Mouse (Mus musculus) brain, embryonic 14.5 days (tissue): ENCODE results near the gene Sept12.

Source experiments
- CTCF ChIP-seq: fragments of 200-500 bp; IDR thresholded peaks from 2 replicates; pipeline ENCODE4 v1.5.1; 2012; ENCODE audit warnings: inconsistent platforms, mild to moderate bottlenecking, moderate library complexity, borderline replicate concordance; ENCODE audit not compliant: insufficient read depth, insufficient read length; ENCODE audit errors: extremely low read depth
- POLR2A ChIP-seq: fragments of 200-500 bp; IDR thresholded peaks from 2 replicates; pipeline ENCODE4 v1.6.1; 2012; ENCODE audit warnings: mild to moderate bottlenecking, inconsistent platforms, borderline replicate concordance; ENCODE audit not compliant: poor library complexity, insufficient read depth, insufficient read length, severe bottlenecking; ENCODE audit errors: extremely low read depth

DNA sequence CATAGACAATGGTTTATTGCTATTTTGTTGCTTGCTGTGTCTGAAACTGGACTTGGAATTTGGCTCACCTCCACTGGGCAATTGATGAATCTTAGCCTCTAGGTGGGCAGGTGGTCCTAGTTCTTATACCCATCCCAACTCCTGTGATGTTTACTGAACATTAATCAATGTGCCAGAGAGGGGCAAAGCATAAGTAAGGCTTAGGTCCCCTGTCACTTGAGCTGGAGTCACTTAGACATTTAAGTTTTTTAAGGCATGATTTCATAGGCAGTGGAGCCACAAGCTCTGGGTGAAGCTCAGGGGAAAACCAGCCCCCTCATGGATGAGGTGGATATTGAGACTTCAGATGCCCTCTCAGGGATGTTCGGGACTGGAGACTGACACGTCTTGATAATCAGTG is 59.2 kb downstream of the Sept12 start, which contains the start of gene Nudt16l1:
- TF ChIP-seq CTCF (no peak), POLR2A (no peak)
